Mouse (Mus musculus): ENCODE data around the gene Ptprn2. TPM values are rescaled to one million over a fixed set of nuclear protein-coding genes. Genes with fewer than 3 reads are reported as not detected.
"Not testable (repeated sequence)": the region's sequence is repeated elsewhere in the genome, so short reads cannot be mapped to it uniquely, and the experiment has no call there.

Gene Ptprn2
- polyA plus RNA-seq, 1 experiment from 2014 or later: 0.02 TPM

GRCm38 (mm10) chr12:116567170-116567569, 81.7 kb downstream of the Ptprn2 start:
- H3K9me3 ChIP-seq (replicated peaks): no peaks in the 10 kb centered on the region
- 63% methylated on average over 2 of the region's 2 CpGs for WGBS (ENCODE audit: insufficient replicate concordance)
- H3K4me3 ChIP-seq (replicated peaks): no peak overlapping the region
- no peak overlapping the region for H3K27ac ChIP-seq (replicated peaks)
- no peaks in the 10 kb centered on the region for H3K36me3 ChIP-seq (replicated peaks)
- no peaks in the 10 kb centered on the region for H3K4me1 ChIP-seq (replicated peaks)
- ATAC-seq (ENCODE audit: insufficient read depth): no peak
- H3K9ac ChIP-seq: no peak overlapping the region
- no peaks in the 10 kb centered on the region for H3K27me3 ChIP-seq
- no peak overlapping the region for H3K4me2 ChIP-seq

GRCm38 (mm10) chr12:116569568-116569967, 84.0 kb downstream of the Ptprn2 start:
- H3K9me3 ChIP-seq (replicated peaks): no peaks in the 10 kb centered on the region
- WGBS (ENCODE audit: insufficient replicate concordance): 35% methylated on average over 1 of the region's 1 CpGs
- no peak overlapping the region for H3K9ac ChIP-seq
- H3K27me3 ChIP-seq: no peaks in the 10 kb centered on the region
- no peak overlapping the region for H3K4me3 ChIP-seq (replicated peaks)
- no peak overlapping the region for H3K27ac ChIP-seq (replicated peaks)
- no peaks in the 10 kb centered on the region for H3K36me3 ChIP-seq (replicated peaks)
- no peak overlapping the region for H3K4me2 ChIP-seq
- H3K4me1 ChIP-seq (replicated peaks): no peaks in the 10 kb centered on the region
- ATAC-seq (ENCODE audit: insufficient read depth): no peak

GRCm38 (mm10) chr12:116574102-116574501, 88.6 kb downstream of the Ptprn2 start:
- Histone ChIP-seq H3K9ac (no peak overlapping the region), H3K27ac (replicated peaks) (no peak overlapping the region), H3K4me3 (replicated peaks) (no peak overlapping the region), H3K27me3 (no peaks in the 10 kb centered on the region), H3K4me2 (no peak overlapping the region), H3K4me1 (replicated peaks) (no peaks in the 10 kb centered on the region), H3K9me3 (replicated peaks) (no peaks in the 10 kb centered on the region), H3K36me3 (replicated peaks) (no peaks in the 10 kb centered on the region)
- no peak for ATAC-seq (ENCODE audit: insufficient read depth)
- 57% methylated on average over 5 of the region's 5 CpGs for WGBS (ENCODE audit: insufficient replicate concordance)

GRCm38 (mm10) chr12:116574720-116575119, 89.2 kb downstream of the Ptprn2 start:
- ATAC-seq (ENCODE audit: insufficient read depth): no peak
- Histone ChIP-seq H3K4me3 (replicated peaks) (no peak overlapping the region), H3K9me3 (replicated peaks) (no peaks in the 10 kb centered on the region), H3K27ac (replicated peaks) (no peak overlapping the region), H3K9ac (no peak overlapping the region), H3K27me3 (no peaks in the 10 kb centered on the region), H3K4me2 (no peak overlapping the region), H3K36me3 (replicated peaks) (no peaks in the 10 kb centered on the region), H3K4me1 (replicated peaks) (no peaks in the 10 kb centered on the region)
- WGBS (ENCODE audit: insufficient replicate concordance): 56% methylated on average over 5 of the region's 5 CpGs

GRCm38 (mm10) chr12:116577917-116578316, 92.4 kb downstream of the Ptprn2 start:
- not testable (repeated sequence) for ATAC-seq (ENCODE audit: insufficient read depth); H3K4me2 ChIP-seq
- 18% methylated on average over 1 of the region's 1 CpGs for WGBS (ENCODE audit: insufficient replicate concordance)

GRCm38 (mm10) chr12:116580827-116581544, 95.5 kb downstream of the Ptprn2 start:
- Histone ChIP-seq H3K27me3 (no peaks in the 10 kb centered on the region), H3K4me2 (no peak overlapping the region), H3K27ac (replicated peaks) (no peak overlapping the region), H3K4me3 (replicated peaks) (no peak overlapping the region), H3K9ac (no peak overlapping the region), H3K4me1 (replicated peaks) (no peaks in the 10 kb centered on the region), H3K36me3 (replicated peaks) (no peaks in the 10 kb centered on the region), H3K9me3 (replicated peaks) (no peaks in the 10 kb centered on the region)
- 48% methylated on average over 8 of the region's 8 CpGs for WGBS (ENCODE audit: insufficient replicate concordance)
- ATAC-seq (ENCODE audit: insufficient read depth): no peak

More at GRCm38 (mm10) chr12:116577917-116578316, 92.4 kb downstream of the Ptprn2 start:
- not testable (repeated sequence) for H3K4me1 ChIP-seq (replicated peaks); H3K27me3 ChIP-seq; H3K36me3 ChIP-seq (replicated peaks); H3K27ac ChIP-seq (replicated peaks); H3K9me3 ChIP-seq (replicated peaks); H3K4me3 ChIP-seq (replicated peaks); H3K9ac ChIP-seq

GRCm38 (mm10) chr12:116581864-116582263, 96.3 kb downstream of the Ptprn2 start:
- H3K27me3 ChIP-seq: no peaks in the 10 kb centered on the region
- H3K9me3 ChIP-seq (replicated peaks): no peaks in the 10 kb centered on the region
- no peaks in the 10 kb centered on the region for H3K36me3 ChIP-seq (replicated peaks)
- H3K4me3 ChIP-seq (replicated peaks): no peak overlapping the region
- no peak overlapping the region for H3K9ac ChIP-seq
- H3K4me1 ChIP-seq (replicated peaks): no peaks in the 10 kb centered on the region
- no peak overlapping the region for H3K27ac ChIP-seq (replicated peaks)
- ATAC-seq (ENCODE audit: insufficient read depth): no peak
- no peak overlapping the region for H3K4me2 ChIP-seq

GRCm38 (mm10) chr12:116582829-116583228, 97.3 kb downstream of the Ptprn2 start:
- ATAC-seq (ENCODE audit: insufficient read depth): no peak
- no peaks in the 10 kb centered on the region for H3K9me3 ChIP-seq (replicated peaks)
- WGBS (ENCODE audit: insufficient replicate concordance): 33% methylated on average over 4 of the region's 4 CpGs
- H3K9ac ChIP-seq: no peak overlapping the region
- no peaks in the 10 kb centered on the region for H3K27me3 ChIP-seq
- H3K4me2 ChIP-seq: no peak overlapping the region
- H3K27ac ChIP-seq (replicated peaks): no peak overlapping the region
- H3K36me3 ChIP-seq (replicated peaks): no peaks in the 10 kb centered on the region
- no peak overlapping the region for H3K4me3 ChIP-seq (replicated peaks)
- no peaks in the 10 kb centered on the region for H3K4me1 ChIP-seq (replicated peaks)

GRCm38 (mm10) chr12:116585001-116585400, 99.5 kb downstream of the Ptprn2 start:
- Histone ChIP-seq H3K4me2 (no peak overlapping the region), H3K4me1 (replicated peaks) (no peaks in the 10 kb centered on the region), H3K9ac (no peak overlapping the region), H3K4me3 (replicated peaks) (no peak overlapping the region), H3K27me3 (no peaks in the 10 kb centered on the region), H3K36me3 (replicated peaks) (no peaks in the 10 kb centered on the region), H3K27ac (replicated peaks) (no peak overlapping the region), H3K9me3 (replicated peaks) (no peaks in the 10 kb centered on the region)
- no peak for ATAC-seq (ENCODE audit: insufficient read depth)
- 19% methylated on average over 5 of the region's 5 CpGs for WGBS (ENCODE audit: insufficient replicate concordance)

GRCm38 (mm10) chr12:116586167-116586566, 100.6 kb downstream of the Ptprn2 start:
- Histone ChIP-seq H3K4me2 (no peak overlapping the region), H3K9me3 (replicated peaks) (no peaks in the 10 kb centered on the region), H3K27ac (replicated peaks) (no peak overlapping the region), H3K27me3 (no peaks in the 10 kb centered on the region), H3K9ac (no peak overlapping the region), H3K4me1 (replicated peaks) (no peaks in the 10 kb centered on the region), H3K36me3 (replicated peaks) (no peaks in the 10 kb centered on the region), H3K4me3 (replicated peaks) (no peak overlapping the region)
- WGBS (ENCODE audit: insufficient replicate concordance): 69% methylated on average over 2 of the region's 2 CpGs
- no peak for ATAC-seq (ENCODE audit: insufficient read depth)

GRCm38 (mm10) chr12:116587548-116587947, 102.0 kb downstream of the Ptprn2 start:
- H3K4me3 ChIP-seq (replicated peaks): no peak overlapping the region
- no peaks in the 10 kb centered on the region for H3K36me3 ChIP-seq (replicated peaks)
- H3K9me3 ChIP-seq (replicated peaks): no peaks in the 10 kb centered on the region
- no peak overlapping the region for H3K4me2 ChIP-seq
- no peak overlapping the region for H3K9ac ChIP-seq
- no peak overlapping the region for H3K27ac ChIP-seq (replicated peaks)
- 48% methylated on average over 3 of the region's 3 CpGs for WGBS (ENCODE audit: insufficient replicate concordance)
- no peak for ATAC-seq (ENCODE audit: insufficient read depth)
- H3K27me3 ChIP-seq: no peaks in the 10 kb centered on the region
- no peaks in the 10 kb centered on the region for H3K4me1 ChIP-seq (replicated peaks)

GRCm38 (mm10) chr12:116590076-116590475, 104.6 kb downstream of the Ptprn2 start:
- H3K9ac ChIP-seq: no peak overlapping the region
- H3K4me3 ChIP-seq (replicated peaks): no peak overlapping the region
- no peak overlapping the region for H3K27ac ChIP-seq (replicated peaks)
- H3K36me3 ChIP-seq (replicated peaks): no peaks in the 10 kb centered on the region
- WGBS (ENCODE audit: insufficient replicate concordance): 75% methylated on average over 5 of the region's 5 CpGs
- H3K9me3 ChIP-seq (replicated peaks): no peaks in the 10 kb centered on the region
- no peaks in the 10 kb centered on the region for H3K27me3 ChIP-seq
- no peaks in the 10 kb centered on the region for H3K4me1 ChIP-seq (replicated peaks)
- H3K4me2 ChIP-seq: no peak overlapping the region
- ATAC-seq (ENCODE audit: insufficient read depth): no peak
